Comparison of ENCODE assay signal across 11 mouse cellular contexts in genomic region chr17:30103641-30104165, GRCm38 (mm10).
"Had no signal": no experiment of that assay in that cellular context is flagged by ENCODE, and none has a peak within 500 bp of the region (broad histone marks: within the 10 kb centered on the region; RNA-seq: fewer than 3 reads in every experiment).

No protein-coding gene starts in this region.

- H3K27me3 ChIP-seq: limb, embryonic 13.5 days; midbrain, embryonic 12.5 days; neural tube, embryonic 12.5 days had no signal

- H3K9me3 ChIP-seq: limb, embryonic 13.5 days; midbrain, embryonic 12.5 days; neural tube, embryonic 12.5 days had no signal

- DNase-seq: kidney, adult 9 months; kidney, postnatal 25 days; left cerebral cortex, postnatal 4 days; lung, postnatal 4 days; thymus, adult 2 months; thymus, postnatal 25 days had no signal

- H3K27ac ChIP-seq: limb, embryonic 13.5 days; liver, embryonic 14.5 days; midbrain, embryonic 12.5 days; neural tube, embryonic 12.5 days had no signal

- H3K36me3 ChIP-seq: midbrain, embryonic 12.5 days; neural tube, embryonic 12.5 days had no signal

- H3K4me3 ChIP-seq: limb, embryonic 13.5 days; midbrain, embryonic 12.5 days; myocyte; neural tube, embryonic 12.5 days had no signal

- H3K9ac ChIP-seq: limb, embryonic 13.5 days; liver, embryonic 14.5 days; midbrain, embryonic 12.5 days; neural tube, embryonic 12.5 days had no signal

- H3K4me1 ChIP-seq: neural tube, embryonic 12.5 days had no signal

- H3K4me2 ChIP-seq: limb, embryonic 13.5 days; midbrain, embryonic 12.5 days; neural tube, embryonic 12.5 days had no signal
